Mouse (Mus musculus) kidney, adult 2 months (tissue): ENCODE measurements around the gene Ube2k.

Experiments
- CTCF ChIP-seq: fragments of 200-500 bp; conservative IDR thresholded peaks from 2 replicates; pipeline ENCODE4 v1.5.1; 2011; ENCODE audit warnings: low read depth, mild to moderate bottlenecking, control low read depth, low read length, moderate library complexity, mixed read lengths; ENCODE audit not compliant: insufficient read depth, insufficient read length
- POLR2A ChIP-seq: fragments of 200-500 bp; IDR thresholded peaks from one replicate; pipeline ENCODE4 v1.6.1; 2011; ENCODE audit warnings: low read depth, low read length, control low read depth

- TF ChIP-seq POLR2A (no peak), CTCF (no peak)
These were observed 72.7 kb downstream of the Ube2k start for GRCm38 (mm10) chr5:65609769-65610168.
